Comparison of ENCODE assay signal across 14 mouse cellular contexts in the genomic region with DNA sequence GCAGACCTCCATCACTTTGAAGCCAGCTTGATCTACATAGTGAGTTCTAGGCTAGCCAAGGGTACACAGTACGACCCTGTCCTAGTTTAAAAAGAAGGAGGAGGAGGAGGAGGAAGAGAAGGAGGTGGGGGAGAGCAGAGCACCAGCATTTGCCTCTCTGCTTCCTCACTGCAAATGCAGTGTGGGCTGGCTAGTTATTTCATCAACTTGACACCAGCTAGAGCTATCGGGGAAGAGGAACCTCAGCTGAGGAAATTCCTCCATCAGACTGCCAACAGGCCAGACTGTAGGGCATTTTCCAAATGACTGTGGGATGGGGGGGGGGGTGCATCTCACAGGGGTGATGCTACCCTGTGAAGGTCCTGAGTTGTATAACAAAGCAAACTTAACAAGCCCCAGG.
"Had no signal": no experiment of that assay in that cellular context is flagged by ENCODE, and none has a peak within 500 bp of the region (broad histone marks: within the 10 kb centered on the region; RNA-seq: fewer than 3 reads in every experiment).

No protein-coding gene starts in this region.

- DNase-seq: kidney, adult 8-10 months; kidney, postnatal 25 days; layer of hippocampus, adult 9-11 months; liver; lung, adult 2 months; retina, postnatal 1 day; thymus, postnatal 4 days had no signal

- H3K4me3 ChIP-seq: limb, embryonic 12.5 days; megakaryocyte, embryonic 14.5 days; midbrain, embryonic 15.5 days; neural tube, embryonic 13.5 days; stomach, embryonic 15.5 days had no signal

- ATAC-seq: intestine, postnatal 0 days; midbrain, embryonic 15.5 days had no signal

- H3K27ac ChIP-seq: limb, embryonic 12.5 days; liver, embryonic 14.5 days; midbrain, embryonic 15.5 days; neural tube, embryonic 13.5 days; stomach, embryonic 15.5 days had no signal
